Mouse (Mus musculus) heart, embryonic 11.5 days (tissue): ENCODE data around the gene Gtf2f1. TPM values are rescaled to one million over a fixed set of nuclear protein-coding genes. Genes with fewer than 3 reads are reported as not detected.
A peak's percentile ranks its signal among the peaks of the same experiment; 100 is the strongest.

ENCODE experiments used
- ATAC-seq: fragments of 200-750 bp; cut with Nextera tagmentation; replicated peaks from 2 replicates; pipeline ENCODE4 v1.8.0; 2017; ENCODE audit warnings: moderate library complexity; ENCODE audit not compliant: insufficient number of reproducible peaks, low FRiP score, low TSS enrichment
- H3K27ac ChIP-seq: fragments of 300-500 bp; sonication (generic); 2 replicates; pipeline ENCODE4 v1.5.1; 2014; ENCODE audit warnings: mild to moderate bottlenecking, low read depth, low read length
- H3K27me3 ChIP-seq: fragments of 300-500 bp; sonication (generic); 2 replicates; pipeline ENCODE4 v1.6.1; 2014; ENCODE audit warnings: mild to moderate bottlenecking, low read length, mixed read lengths; ENCODE audit not compliant: control insufficient read depth, insufficient read depth
- H3K36me3 ChIP-seq: fragments of 300-500 bp; sonication (generic); 2 replicates; pipeline ENCODE4 v1.6.1; 2014; ENCODE audit warnings: mild to moderate bottlenecking, low read length, moderate library complexity, mixed read lengths; ENCODE audit not compliant: control insufficient read depth, insufficient read depth
- H3K4me1 ChIP-seq: fragments of 300-500 bp; sonication (generic); 2 replicates; pipeline ENCODE4 v1.6.1; 2014; ENCODE audit warnings: low read length; ENCODE audit not compliant: control insufficient read depth, insufficient read depth
- H3K4me2 ChIP-seq: fragments of 300-500 bp; sonication (generic); 2 replicates; pipeline ENCODE4 v1.6.1; 2014; ENCODE audit warnings: mild to moderate bottlenecking, moderate library complexity
- H3K4me3 ChIP-seq: fragments of 300-500 bp; sonication (generic); 2 replicates; pipeline ENCODE4 v1.5.1; 2014; ENCODE audit warnings: low read depth, low read length
- H3K9ac ChIP-seq: fragments of 300-500 bp; sonication (generic); 2 replicates; pipeline ENCODE4 v1.6.1; 2014; ENCODE audit warnings: mild to moderate bottlenecking, low read depth, low read length, moderate library complexity
- H3K9me3 ChIP-seq: fragments of 300-500 bp; sonication (generic); replicated peaks from 2 replicates; pipeline ENCODE4 v1.6.1; 2016; ENCODE audit warnings: low read length; ENCODE audit not compliant: control insufficient read depth
- whole genome bisulfite sequencing: fragments of 180-500 bp; shearing (Covaris S2); extraction: QIAGEN DNeasy Blood & Tissue Kit; methylation state at CpG from one replicate; pipeline ENCODE4 v1.1.7; 2014; ENCODE audit not compliant: insufficient replicate concordance; 5-methylcytosine and 5-hydroxymethylcytosine counted together
- polyA plus RNA-seq: library from polyadenylated mRNA; unstranded; fragments of >200 nt; fragmentation: Nextera tagmentation; extraction: Ambion mirVana; gene quantifications from 2 replicates; pipeline ENCODE4 v1.2.1, GENCODE M21; 2014

Gene Gtf2f1
- polyA plus RNA-seq, 1 experiment from 2014 or later, result 41.3 TPM

DNA sequence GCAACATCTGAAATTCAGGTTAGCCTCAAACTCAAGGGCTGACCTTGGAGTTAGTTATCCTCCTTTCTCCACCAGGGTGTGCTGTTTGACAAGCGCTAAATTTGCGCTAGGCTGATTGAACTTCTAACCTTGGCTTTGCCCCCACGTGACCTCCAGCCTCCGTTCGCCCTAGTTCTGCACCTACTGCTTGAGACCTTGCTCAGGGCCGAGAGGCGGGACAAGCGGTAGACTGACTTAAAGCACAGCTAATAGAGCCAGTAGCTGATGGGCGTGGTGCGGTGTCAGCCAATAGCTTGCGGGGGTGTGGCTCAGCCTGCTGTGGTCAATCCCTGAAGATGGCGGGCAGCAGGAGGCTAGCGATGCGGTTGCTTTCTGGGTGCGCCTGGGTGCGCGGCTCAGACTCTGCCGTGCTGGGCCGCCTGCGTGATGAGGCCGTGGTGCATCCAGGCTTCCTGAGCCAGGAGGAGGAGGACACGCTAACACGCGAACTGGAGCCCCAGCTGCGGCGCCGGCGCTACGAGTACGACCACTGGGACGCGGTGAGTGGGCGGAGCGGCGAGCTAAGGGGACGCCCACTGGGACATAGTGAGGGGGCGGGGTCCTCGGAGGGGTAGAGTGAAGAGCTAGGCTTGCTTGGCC is 13.9 kb downstream of the Gtf2f1 start, which contains the start of gene Alkbh7:
TSS of gene Alkbh7 (plus strand) at position 311 of the 639 bp plus-strand sequence.
- H3K9ac ChIP-seq, result peak within 1 kb of the TSS; percentile 72; the same call in 1 of the 2 replicates
- H3K36me3 ChIP-seq, result peaks cover 25% of the 10 kb centered on the region
- peak; percentile 99 for ATAC-seq
- 0% methylated on average over 38 of the region's 38 CpGs for WGBS
- no peaks in the 10 kb centered on the region for H3K9me3 ChIP-seq
- no peaks in the 10 kb centered on the region for H3K27me3 ChIP-seq
- H3K4me1 ChIP-seq, result peaks cover 23% of the 10 kb centered on the region
- H3K4me3 ChIP-seq, result peak within 1 kb of the TSS; percentile 76
- peak within 1 kb of the TSS; percentile 76 for H3K4me2 ChIP-seq
- no peak within 1 kb of the TSS; the same call in 1 of the 2 replicates for H3K27ac ChIP-seq

DNA sequence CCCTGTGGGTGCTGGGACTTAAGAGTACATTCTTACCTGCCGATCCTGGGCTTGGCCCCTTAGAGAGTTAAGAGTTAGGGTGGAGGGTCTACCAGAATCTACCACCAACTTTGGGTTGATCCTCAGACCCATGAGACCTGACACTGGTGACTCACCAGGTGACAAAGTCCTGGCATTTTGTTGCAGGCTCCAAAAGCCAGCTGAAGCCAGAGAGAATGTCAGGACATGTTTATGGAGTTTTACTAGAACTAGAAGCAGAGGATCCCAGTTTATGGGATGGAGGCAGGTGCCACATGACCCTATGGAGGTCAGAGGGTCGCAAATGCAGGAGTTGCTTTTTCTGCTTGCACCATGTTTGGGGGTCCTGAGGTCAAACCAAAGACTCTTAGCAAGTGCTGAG is 14.6 kb downstream of the Gtf2f1 start:
- Histone ChIP-seq H3K9me3 (no peaks in the 10 kb centered on the region), H3K4me1 (peaks cover 18% of the 10 kb centered on the region), H3K4me2 (no peak overlapping the region; the same call in 1 of the 2 replicates), H3K4me3 (no peak overlapping the region), H3K27me3 (no peaks in the 10 kb centered on the region), H3K9ac (no peak overlapping the region), H3K27ac (no peak overlapping the region), H3K36me3 (peaks cover 25% of the 10 kb centered on the region)
- ATAC-seq, result no peak
- 72% methylated on average over 2 of the region's 2 CpGs for WGBS

DNA sequence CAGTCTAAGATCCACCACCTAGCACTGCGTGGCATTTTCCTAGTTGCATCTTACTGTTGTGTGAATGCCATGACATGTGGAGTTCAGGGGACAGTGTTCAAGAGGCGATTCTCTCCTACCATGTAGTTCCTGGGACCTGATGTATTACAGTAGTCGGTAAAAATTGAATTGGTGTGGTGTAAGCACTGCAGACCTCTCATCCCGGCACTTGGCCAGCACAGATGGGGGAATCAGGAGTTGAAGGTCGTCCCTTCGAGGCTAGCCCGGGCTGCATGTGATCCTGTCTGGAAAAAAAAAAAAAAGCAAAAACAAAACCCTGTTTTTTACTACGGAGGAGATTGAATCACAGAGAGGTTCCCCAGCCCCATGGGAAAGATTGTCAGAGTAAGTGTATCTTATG is 16.0 kb downstream of the Gtf2f1 start:
- no peak overlapping the region for H3K27ac ChIP-seq
- no peak overlapping the region for H3K4me2 ChIP-seq
- WGBS, result 86% methylated on average over 8 of the region's 8 CpGs
- H3K9ac ChIP-seq, result no peak overlapping the region
- peaks cover 12% of the 10 kb centered on the region for H3K4me1 ChIP-seq
- no peak for ATAC-seq
- H3K4me3 ChIP-seq, result no peak overlapping the region
- peaks cover 25% of the 10 kb centered on the region for H3K36me3 ChIP-seq
- no peaks in the 10 kb centered on the region for H3K9me3 ChIP-seq
- no peaks in the 10 kb centered on the region for H3K27me3 ChIP-seq

DNA sequence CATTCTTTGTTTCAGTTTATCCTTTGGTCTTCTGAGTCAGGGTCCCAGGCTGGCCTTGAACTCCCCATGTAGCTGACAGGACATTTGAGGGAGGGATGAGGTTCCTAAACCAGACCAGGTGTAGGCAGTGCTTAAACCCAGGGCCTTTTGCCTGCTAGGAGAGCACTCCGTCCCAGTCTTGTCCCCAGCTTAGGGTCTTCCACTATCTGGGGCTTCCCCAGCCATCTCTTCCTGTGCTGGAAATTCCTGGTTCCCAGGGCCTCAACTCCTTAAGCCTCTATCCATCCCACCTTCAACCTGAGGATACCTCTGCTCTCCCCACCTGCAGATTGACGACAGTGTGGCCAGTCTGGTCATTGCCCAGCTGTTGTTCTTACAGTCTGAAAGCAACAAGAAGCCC is 20.1 kb downstream of the Gtf2f1 start:
- H3K4me1 ChIP-seq, result peaks cover 4% of the 10 kb centered on the region
- ATAC-seq, result no peak
- peak overlapping the region; percentile 91 for H3K4me2 ChIP-seq
- no peaks in the 10 kb centered on the region for H3K27me3 ChIP-seq
- H3K4me3 ChIP-seq, result peak overlapping the region; percentile 85
- H3K27ac ChIP-seq, result no peak overlapping the region
- H3K36me3 ChIP-seq, result peaks cover 20% of the 10 kb centered on the region
- H3K9me3 ChIP-seq, result no peaks in the 10 kb centered on the region
- 64% methylated on average over 2 of the region's 2 CpGs for WGBS
- peak overlapping the region; percentile 94 for H3K9ac ChIP-seq

DNA sequence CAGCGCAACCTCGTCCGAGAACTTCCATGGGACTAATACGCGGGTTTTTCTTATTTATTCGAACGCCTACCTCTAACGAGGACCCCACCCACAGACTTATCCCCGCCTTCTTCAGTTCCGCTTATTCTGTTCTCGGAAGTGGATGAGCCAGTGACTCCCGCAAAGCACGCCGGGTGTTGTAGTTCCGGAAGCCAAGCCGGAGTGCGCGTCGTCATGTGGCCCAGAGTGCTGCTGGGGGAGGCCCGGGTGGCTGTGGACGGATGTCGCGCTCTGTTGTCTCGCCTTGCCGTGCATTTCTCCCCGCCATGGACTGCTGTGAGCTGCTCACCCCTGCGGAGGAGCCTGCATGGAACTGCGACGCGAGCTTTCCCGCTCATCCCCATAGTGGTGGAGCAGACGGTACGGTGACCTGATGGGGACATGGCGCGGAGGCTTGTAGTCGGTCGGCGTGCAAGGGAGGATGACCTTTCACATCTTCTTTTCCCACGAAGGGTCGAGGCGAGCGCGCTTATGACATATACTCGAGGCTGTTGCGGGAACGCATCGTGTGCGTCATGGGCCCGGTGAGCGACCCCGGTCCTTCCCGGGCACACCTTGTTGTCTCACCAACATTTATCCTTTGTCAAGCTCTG is 20.9 kb downstream of the Gtf2f1 start, which contains the start of gene Clpp:
TSS of gene Clpp (plus strand) at position 191 of the 632 bp plus-strand sequence.
- WGBS, result under 1% methylated on average over 52 of the region's 52 CpGs
- peak within 1 kb of the TSS; percentile 85 for H3K4me3 ChIP-seq
- peaks cover 18% of the 10 kb centered on the region for H3K36me3 ChIP-seq
- peak; percentile 89 for ATAC-seq
- no peaks in the 10 kb centered on the region for H3K9me3 ChIP-seq
- H3K4me1 ChIP-seq, result peaks cover 4% of the 10 kb centered on the region
- H3K9ac ChIP-seq, result peak within 1 kb of the TSS; percentile 94
- no peaks in the 10 kb centered on the region for H3K27me3 ChIP-seq
- peak within 1 kb of the TSS; percentile 91 for H3K4me2 ChIP-seq
- H3K27ac ChIP-seq, result peak within 1 kb of the TSS; percentile 46; the same call in 1 of the 2 replicates

DNA sequence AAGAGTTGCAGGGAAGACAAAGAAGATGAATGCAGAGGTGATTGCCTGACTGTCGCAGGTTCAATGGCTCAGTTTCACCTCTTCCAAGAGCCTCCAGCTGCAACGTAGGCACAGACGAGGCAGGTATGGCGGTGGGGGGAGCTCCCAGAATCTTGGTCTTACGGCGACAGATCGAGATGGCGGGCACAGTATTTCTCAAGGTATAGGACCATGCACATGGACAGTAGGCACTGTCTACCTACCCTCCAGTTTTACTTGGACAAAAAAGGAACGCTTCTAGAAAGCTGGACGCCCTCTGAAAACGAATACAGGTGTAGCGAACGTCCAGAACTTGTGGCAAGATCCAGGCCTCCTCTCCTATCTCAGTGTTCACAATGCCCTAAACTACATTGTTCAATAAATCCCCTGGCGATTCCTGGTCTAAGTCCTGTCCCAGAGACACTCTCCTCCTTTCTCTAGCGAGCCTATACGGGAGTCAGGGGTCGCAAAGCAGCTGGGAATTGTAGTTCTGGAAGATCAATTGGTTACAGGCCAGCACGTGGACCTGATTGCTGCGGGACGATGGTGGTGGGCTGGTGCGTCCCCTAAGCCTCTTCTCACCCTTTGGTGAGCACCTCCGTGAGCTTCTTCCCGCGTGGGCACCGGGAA is 21.5 kb downstream of the Gtf2f1 start:
- 5% methylated on average over 25 of the region's 25 CpGs for WGBS
- peaks cover 4% of the 10 kb centered on the region for H3K4me1 ChIP-seq

GRCm38 (mm10) chr17:56988921-56989430 is 22.1 kb downstream of the Gtf2f1 start:
- WGBS, result 68% methylated on average over 7 of the region's 7 CpGs
- no peaks in the 10 kb centered on the region for H3K9me3 ChIP-seq
- peak overlapping the region; percentile 94; the same call in 1 of the 2 replicates for H3K9ac ChIP-seq
- H3K4me1 ChIP-seq, result peaks cover 4% of the 10 kb centered on the region
- H3K27me3 ChIP-seq, result no peaks in the 10 kb centered on the region
- no peak for ATAC-seq
- no peak overlapping the region for H3K27ac ChIP-seq
- H3K4me2 ChIP-seq, result peak overlapping the region; percentile 91
- peaks cover 15% of the 10 kb centered on the region for H3K36me3 ChIP-seq
- H3K4me3 ChIP-seq, result peak overlapping the region; percentile 85; the same call in 1 of the 2 replicates

More for the DNA sequence above, 21.5 kb downstream of the Gtf2f1 start:
- H3K4me2 ChIP-seq, result peak overlapping the region; percentile 91
- peaks cover 18% of the 10 kb centered on the region for H3K36me3 ChIP-seq
- H3K4me3 ChIP-seq, result peak overlapping the region; percentile 85
- no peaks in the 10 kb centered on the region for H3K9me3 ChIP-seq
- peak overlapping the region; percentile 94 for H3K9ac ChIP-seq
- H3K27ac ChIP-seq, result peak overlapping the region; percentile 46; the same call in 1 of the 2 replicates
- ATAC-seq, result peak; percentile 85
- no peaks in the 10 kb centered on the region for H3K27me3 ChIP-seq

DNA sequence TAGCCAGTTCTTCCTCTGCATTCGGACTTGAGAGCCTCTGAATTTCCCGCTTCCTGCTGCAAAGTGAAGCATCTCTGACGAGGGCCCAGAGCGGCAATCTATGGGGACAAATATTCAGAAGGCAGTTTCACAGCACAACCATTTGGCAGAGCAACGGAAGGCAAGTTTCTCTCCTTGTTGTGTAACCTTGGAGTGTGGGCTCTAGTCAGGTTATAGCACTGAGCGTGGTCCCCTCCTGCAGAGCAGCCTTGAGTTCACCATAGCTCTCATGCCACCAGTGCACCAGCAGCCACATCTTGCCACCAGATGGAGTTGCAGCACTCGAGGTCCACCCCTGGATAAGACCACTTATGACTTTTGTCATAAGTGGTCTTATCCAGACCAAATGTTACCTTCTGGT is 22.6 kb downstream of the Gtf2f1 start:
- ATAC-seq, result no peak
- no peak overlapping the region for H3K4me3 ChIP-seq
- no peak overlapping the region for H3K9ac ChIP-seq
- 85% methylated on average over 7 of the region's 7 CpGs for WGBS
- no peak overlapping the region for H3K27ac ChIP-seq
- H3K4me1 ChIP-seq, result peaks cover 4% of the 10 kb centered on the region
- peaks cover 10% of the 10 kb centered on the region for H3K36me3 ChIP-seq
- no peaks in the 10 kb centered on the region for H3K27me3 ChIP-seq
- H3K4me2 ChIP-seq, result no peak overlapping the region
- no peaks in the 10 kb centered on the region for H3K9me3 ChIP-seq
